In the genomic region with DNA sequence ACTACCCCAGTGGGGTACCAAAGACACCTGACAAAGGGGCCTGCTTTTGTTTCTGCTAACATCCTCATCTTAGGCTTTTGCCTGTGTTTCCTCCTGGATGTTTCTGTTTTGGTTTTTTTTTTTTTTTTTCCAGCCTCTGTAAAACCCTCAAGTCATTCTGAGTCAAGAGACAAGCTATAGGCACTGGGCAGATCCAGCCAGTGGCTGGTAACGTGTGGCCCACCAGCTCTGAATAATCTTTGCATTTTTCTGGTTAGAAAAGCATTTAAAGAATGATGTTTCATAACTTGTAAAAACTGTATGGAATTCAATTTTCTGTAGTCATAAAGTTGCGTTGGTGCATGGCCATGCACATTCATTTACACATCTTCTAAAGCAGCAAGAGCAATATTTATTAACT, we compare ENCODE assay signal across 26 mouse cellular contexts.
DNase-seq lines count a peak whose midpoint lies in the region; ATAC-seq and TF ChIP-seq lines count a peak whose summit lies in the region.
"Had no signal": no experiment of that assay in that cellular context is flagged by ENCODE, and none has a peak within 500 bp of the region (broad histone marks: within the 10 kb centered on the region; RNA-seq: fewer than 3 reads in every experiment).

No protein-coding gene starts in this region.

- H3K4me3 ChIP-seq in embryonic facial prominence, embryonic 15.5 days (replicated peaks) = no peak overlapping the region
- no peak overlapping the region for H3K4me3 ChIP-seq in embryonic facial prominence, embryonic 10.5 days
- no peak overlapping the region for H3K4me3 ChIP-seq in left cerebral cortex, adult 2 months
- H3K4me3 ChIP-seq in olfactory bulb, adult 2 months (ENCODE audit: insufficient read depth, low read depth, low read length) = no peak overlapping the region
- H3K4me3 ChIP-seq in forebrain, embryonic 12.5 days (replicated peaks) = no peak overlapping the region
- H3K4me3 ChIP-seq: embryonic facial prominence, embryonic 13.5 days; forebrain, embryonic 13.5 days; heart, embryonic 12.5 days; heart, embryonic 15.5 days; hindbrain, embryonic 10.5 days; hindbrain, embryonic 13.5 days; intestine, embryonic 15.5 days had no signal

- peaks cover 16% of the 10 kb centered on the region for H3K4me1 ChIP-seq in embryonic facial prominence, embryonic 15.5 days
- no peaks in the 10 kb centered on the region for H3K4me1 ChIP-seq in embryonic facial prominence, embryonic 10.5 days
- peaks cover 3% of the 10 kb centered on the region; the same call in 1 of the 2 replicates for H3K4me1 ChIP-seq in olfactory bulb, adult 2 months (ENCODE audit: control insufficient read depth, insufficient read depth, low read length)
- no peaks in the 10 kb centered on the region for H3K4me1 ChIP-seq in forebrain, embryonic 12.5 days
- H3K4me1 ChIP-seq: forebrain, embryonic 13.5 days; hindbrain, embryonic 10.5 days; hindbrain, embryonic 13.5 days; intestine, embryonic 15.5 days had no signal

- no peak for TF ChIP-seq CTCF in left cerebral cortex, adult 2 months (IDR thresholded peaks at IDR 0.05)
- TF ChIP-seq CTCF in olfactory bulb, adult 2 months (IDR thresholded peaks at IDR 0.05; ENCODE audit: insufficient read depth, low read depth, low read length) = no peak

- no peak for DNase-seq in embryonic facial prominence, embryonic 10.5 days (ENCODE audit: low spot score)
- no peak for DNase-seq in left cerebral cortex, adult 2 months (ENCODE audit: extremely low spot score in 1 of 2, low spot score in 2 of 2)
- no peak for DNase-seq in left cerebral cortex, postnatal 10 days (ENCODE audit: extremely low spot score in 1 of 2, low spot score in 2 of 2)
- peak; percentile 57 for DNase-seq in NIH3T3 (ENCODE audit: low read depth)
- no peak for DNase-seq in thymus, postnatal 14 days
- DNase-seq: B cell, adult 2 months; cerebellum, adult 18-20 months; cerebellum, adult 9-10 months; cerebellum, postnatal 25 days; gastrocnemius, postnatal 10 days; gastrocnemius, postnatal 36 days had no signal

- no peak overlapping the region for H3K4me2 ChIP-seq in embryonic facial prominence, embryonic 15.5 days (replicated peaks)
- H3K4me2 ChIP-seq in forebrain, embryonic 12.5 days = no peak overlapping the region
- H3K4me2 ChIP-seq: embryonic facial prominence, embryonic 13.5 days; forebrain, embryonic 13.5 days; heart, embryonic 12.5 days; heart, embryonic 15.5 days; hindbrain, embryonic 13.5 days; intestine, embryonic 15.5 days had no signal

- WGBS in embryonic facial prominence, embryonic 15.5 days = 39% methylated on average over 2 of the region's 2 CpGs
- WGBS in embryonic facial prominence, embryonic 10.5 days = 82% methylated on average over 2 of the region's 2 CpGs
- 77% methylated on average over 2 of the region's 2 CpGs for WGBS in olfactory bulb, adult 2 months
- WGBS in forebrain, embryonic 12.5 days = 81% methylated on average over 2 of the region's 2 CpGs

- H3K27ac ChIP-seq in embryonic facial prominence, embryonic 15.5 days (replicated peaks) = 0 out of 2 replicates have a peak overlapping the region, but pooled peaks have one; percentile 11
- H3K27ac ChIP-seq in embryonic facial prominence, embryonic 10.5 days (replicated peaks) = no peak overlapping the region
- peak overlapping the region; percentile 29; the same call in 1 of the 2 replicates for H3K27ac ChIP-seq in left cerebral cortex, adult 2 months
- peak overlapping the region; percentile 70 for H3K27ac ChIP-seq in olfactory bulb, adult 2 months (ENCODE audit: insufficient read depth, low read depth, low read length)
- no peak overlapping the region for H3K27ac ChIP-seq in forebrain, embryonic 12.5 days
- H3K27ac ChIP-seq: embryonic facial prominence, embryonic 13.5 days; forebrain, embryonic 13.5 days; heart, embryonic 15.5 days; hindbrain, embryonic 10.5 days; hindbrain, embryonic 13.5 days; intestine, embryonic 15.5 days had no signal

- H3K9ac ChIP-seq in embryonic facial prominence, embryonic 15.5 days = no peak overlapping the region
- H3K9ac ChIP-seq in forebrain, embryonic 12.5 days = no peak overlapping the region
- H3K9ac ChIP-seq: embryonic facial prominence, embryonic 13.5 days; forebrain, embryonic 13.5 days; heart, embryonic 12.5 days; heart, embryonic 15.5 days; hindbrain, embryonic 13.5 days; intestine, embryonic 15.5 days had no signal

- ATAC-seq in embryonic facial prominence, embryonic 15.5 days (ENCODE audit: insufficient number of reproducible peaks, low FRiP score, low TSS enrichment, low read depth) = no peak
- no peak for ATAC-seq in forebrain, embryonic 12.5 days (ENCODE audit: low FRiP score)
- ATAC-seq: activated CD4-positive, CD25-positive, alpha-beta regulatory T cell, adult 4 months; forebrain, embryonic 13.5 days; forebrain, embryonic 16.5 days; hindbrain, embryonic 16.5 days; intestine, embryonic 15.5 days had no signal

- intact Hi-C loops in left cerebral cortex, adult 2 months (cut with DNase I) = loop anchor here (10.0 kb wide), 1 partner anchor 390 kb away; a partner anchor contains a TSS
- intact Hi-C loops in left cerebral cortex, postnatal 10 days (cut with DNase I) = no loop called here

- H3K36me3 ChIP-seq in embryonic facial prominence, embryonic 15.5 days = no peaks in the 10 kb centered on the region
- no peaks in the 10 kb centered on the region for H3K36me3 ChIP-seq in embryonic facial prominence, embryonic 10.5 days (replicated peaks)
- no peaks in the 10 kb centered on the region for H3K36me3 ChIP-seq in forebrain, embryonic 12.5 days (replicated peaks)
- H3K36me3 ChIP-seq: embryonic facial prominence, embryonic 13.5 days; heart, embryonic 12.5 days; heart, embryonic 15.5 days; hindbrain, embryonic 10.5 days; hindbrain, embryonic 13.5 days; intestine, embryonic 15.5 days had no signal

- no peak for TF ChIP-seq POLR2A in olfactory bulb, adult 2 months (IDR thresholded peaks at IDR 0.05; ENCODE audit: insufficient read depth, low read depth, low read length)

- H3K9me3 ChIP-seq in embryonic facial prominence, embryonic 15.5 days (replicated peaks) = no peaks in the 10 kb centered on the region
- no peaks in the 10 kb centered on the region for H3K9me3 ChIP-seq in embryonic facial prominence, embryonic 10.5 days
- H3K9me3 ChIP-seq in forebrain, embryonic 12.5 days = no peaks in the 10 kb centered on the region
- H3K9me3 ChIP-seq: embryonic facial prominence, embryonic 13.5 days; forebrain, embryonic 13.5 days; G1E; heart, embryonic 12.5 days; heart, embryonic 15.5 days; hindbrain, embryonic 10.5 days; hindbrain, embryonic 13.5 days; intestine, embryonic 15.5 days had no signal

- H3K27me3 ChIP-seq in embryonic facial prominence, embryonic 15.5 days = no peaks in the 10 kb centered on the region
- no peaks in the 10 kb centered on the region for H3K27me3 ChIP-seq in embryonic facial prominence, embryonic 10.5 days (replicated peaks; ENCODE audit: low read depth, poor library complexity, severe bottlenecking)
- no peaks in the 10 kb centered on the region for H3K27me3 ChIP-seq in forebrain, embryonic 12.5 days
- H3K27me3 ChIP-seq: CH12.LX; embryonic facial prominence, embryonic 13.5 days; forebrain, embryonic 13.5 days; heart, embryonic 12.5 days; heart, embryonic 15.5 days; hindbrain, embryonic 13.5 days; intestine, embryonic 15.5 days had no signal

Comparison
In these comparisons a context has a peak if more than half of its experiments do, and no peak if none do; other contexts are left out.
1. H3K27ac ChIP-seq: peak in embryonic facial prominence, embryonic 15.5 days (single experiment), left cerebral cortex, adult 2 months (single experiment) and olfactory bulb, adult 2 months (single experiment); none in embryonic facial prominence, embryonic 10.5 days (single experiment) and forebrain, embryonic 12.5 days (single experiment).